Mouse (Mus musculus): ENCODE results near the gene Cntn2.

Gene Cntn2

DNA sequence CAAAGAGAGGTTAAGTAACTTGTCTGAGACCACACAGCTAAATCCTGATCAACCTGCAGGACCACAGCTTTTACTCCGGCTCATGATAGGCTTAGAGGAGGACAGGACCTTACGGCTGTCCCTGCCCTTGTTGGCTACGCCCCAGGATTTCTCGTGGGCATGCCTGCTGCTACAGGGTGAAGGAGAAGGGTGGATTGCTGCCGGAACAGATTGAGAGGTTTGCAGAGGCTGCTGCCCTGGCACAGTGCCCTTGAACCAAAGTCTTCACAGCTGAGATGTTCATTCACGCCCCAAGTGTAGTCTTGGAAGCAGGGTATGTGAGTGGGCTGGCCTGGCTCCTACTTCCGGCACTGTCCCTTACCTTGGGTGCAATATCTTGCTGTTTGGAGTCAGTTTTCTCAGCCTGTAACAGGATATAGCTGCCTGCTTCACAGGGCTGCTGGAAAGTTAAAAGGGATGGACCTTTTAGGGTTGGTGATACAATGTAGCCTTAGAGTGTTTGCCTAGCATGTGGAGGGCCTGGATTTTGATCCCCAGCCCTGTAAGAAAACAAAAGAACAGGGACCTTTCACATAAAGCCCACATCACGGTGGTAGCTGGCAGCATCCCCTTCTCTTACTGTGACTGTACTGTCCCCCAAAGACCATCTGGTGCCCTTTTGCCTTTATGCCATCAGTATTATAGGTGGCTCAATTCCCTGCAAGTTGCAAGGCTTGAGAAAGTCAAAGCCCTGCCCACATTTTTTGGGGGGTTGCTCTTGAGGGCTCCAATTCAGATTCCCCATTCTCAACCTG lies 18.0 kb upstream of the Cntn2 start:
- in situ Hi-C loops (cut with MboI; ENCODE audit: unreplicated experiment in 2 of 2): no loop called here

DNA sequence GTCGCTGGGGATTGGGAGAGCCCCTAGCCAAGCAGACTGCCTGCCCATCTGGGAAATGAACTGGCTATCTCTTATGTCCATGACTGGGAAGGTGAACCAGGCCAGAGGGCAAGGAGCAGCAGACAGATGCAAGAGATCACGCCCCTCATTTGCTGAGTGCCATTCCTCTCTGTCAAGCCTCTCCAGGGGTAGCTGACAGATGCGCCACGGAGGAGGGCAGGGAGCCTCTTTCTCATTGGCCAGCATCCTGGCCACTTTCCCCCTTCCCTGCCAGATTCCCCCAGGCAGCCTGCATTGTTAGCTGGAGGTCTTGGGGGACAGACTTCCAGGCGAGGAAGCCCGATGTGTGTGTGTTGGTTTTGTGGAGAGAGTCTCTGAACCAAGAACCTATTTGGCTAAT lies 16.0 kb upstream of the Cntn2 start:
- in situ Hi-C loops (cut with MboI; ENCODE audit: unreplicated experiment in 2 of 2): no loop called here

DNA sequence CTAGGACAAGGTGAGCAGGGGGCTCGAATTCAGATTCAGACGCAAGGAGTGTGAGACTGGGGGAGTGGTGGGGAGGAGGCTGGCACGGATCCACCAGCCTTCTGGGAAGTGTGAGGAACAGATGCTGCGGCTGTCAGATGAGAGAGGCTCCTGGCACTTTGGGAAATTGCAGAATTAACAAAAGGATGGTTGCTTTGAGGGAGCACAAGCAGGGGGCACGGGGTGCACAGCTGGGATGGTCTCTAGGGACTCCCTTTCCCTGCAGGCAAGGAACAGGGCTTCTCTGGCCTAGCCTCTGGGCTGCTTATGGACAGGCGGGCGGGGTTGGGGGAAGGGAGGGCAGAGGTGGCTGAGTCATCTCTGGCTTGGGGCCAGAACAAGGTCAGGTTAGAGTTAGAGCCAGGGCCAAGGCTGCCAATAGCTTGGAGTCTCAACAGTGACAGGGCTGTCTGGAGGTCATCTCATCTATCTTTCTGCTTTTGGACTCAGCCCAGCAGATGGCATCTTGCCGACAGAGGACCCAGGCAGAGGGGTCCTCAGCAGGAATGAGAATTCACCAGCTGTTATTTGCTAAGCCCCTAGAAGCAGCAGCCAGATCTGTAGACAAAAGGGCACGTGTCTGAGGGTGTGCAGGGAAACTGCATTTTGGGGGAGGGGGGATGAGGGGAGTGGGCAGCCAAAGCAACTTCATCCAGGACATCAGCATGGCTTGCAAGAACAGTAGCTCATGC lies 15.0 kb upstream of the Cntn2 start:
- in situ Hi-C loops (cut with MboI; ENCODE audit: unreplicated experiment in 2 of 2): no loop called here

DNA sequence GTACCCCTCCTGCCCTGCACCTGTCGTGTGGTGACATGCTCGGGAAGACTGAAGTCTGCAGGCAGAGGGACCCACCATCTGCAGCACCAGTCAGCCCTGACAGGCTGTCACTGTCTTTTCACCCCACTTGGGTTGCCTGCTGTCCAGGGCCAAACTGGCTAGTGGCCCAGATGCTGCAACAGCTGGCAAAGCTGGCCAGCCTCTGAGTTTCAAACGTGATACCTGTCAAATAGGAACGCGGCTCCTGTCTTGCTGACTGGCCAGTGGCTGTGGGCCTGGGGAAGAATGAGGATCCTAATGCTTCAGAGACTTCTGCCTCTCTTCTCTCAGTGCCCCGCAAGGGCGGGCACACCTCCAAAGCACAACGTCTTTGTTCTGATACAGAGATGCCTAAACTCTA lies 733 bp upstream of the Cntn2 start:
- in situ Hi-C loops (cut with MboI; ENCODE audit: unreplicated experiment in 2 of 2): loop anchor here in 1 of 2 experiments (25.0 kb wide), 1 partner anchor 419 kb away; no protein-coding TSS in a partner anchor

DNA sequence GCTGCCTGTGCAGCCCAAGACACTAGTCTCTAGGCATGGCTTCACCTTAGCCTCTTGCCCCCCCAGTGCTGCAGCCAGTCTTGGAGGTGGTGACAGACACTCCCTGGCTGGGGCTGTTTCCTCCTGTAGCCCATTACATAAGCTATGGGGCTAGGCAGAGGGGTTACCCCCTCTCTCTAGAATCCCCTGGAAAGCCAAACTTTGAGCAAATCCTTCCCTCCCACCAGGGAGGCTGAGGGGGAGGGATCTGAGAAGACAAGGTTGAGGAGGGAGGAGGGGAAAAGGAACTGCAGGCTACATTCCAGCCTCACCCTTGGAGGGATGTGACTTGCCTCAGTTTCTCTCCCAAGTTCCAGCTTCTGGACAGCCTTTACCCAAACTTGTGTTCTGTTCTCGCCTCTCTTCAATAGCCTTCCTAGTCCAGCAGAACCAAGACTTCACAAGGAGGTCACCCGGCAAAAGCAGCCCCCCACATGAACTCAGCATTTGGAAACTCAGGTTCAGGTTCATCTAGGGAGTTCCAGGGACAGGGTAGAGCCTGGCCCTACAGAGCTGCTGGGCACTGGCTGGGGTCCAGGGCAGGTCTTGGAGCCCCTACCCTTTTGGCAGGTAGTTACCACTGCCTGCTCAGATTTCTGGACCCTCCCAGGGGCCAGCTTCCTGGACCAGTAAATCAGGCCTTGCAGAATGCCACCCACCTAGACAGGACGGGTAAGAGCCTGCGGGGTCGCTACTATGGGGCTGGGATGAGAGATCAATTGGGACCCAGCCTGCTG lies 1.0 kb downstream of the Cntn2 start:
- in situ Hi-C loops (cut with MboI; ENCODE audit: unreplicated experiment in 2 of 2): loop anchor here in 1 of 2 experiments (25.0 kb wide), 1 partner anchor 420 kb away; no protein-coding TSS in a partner anchor

DNA sequence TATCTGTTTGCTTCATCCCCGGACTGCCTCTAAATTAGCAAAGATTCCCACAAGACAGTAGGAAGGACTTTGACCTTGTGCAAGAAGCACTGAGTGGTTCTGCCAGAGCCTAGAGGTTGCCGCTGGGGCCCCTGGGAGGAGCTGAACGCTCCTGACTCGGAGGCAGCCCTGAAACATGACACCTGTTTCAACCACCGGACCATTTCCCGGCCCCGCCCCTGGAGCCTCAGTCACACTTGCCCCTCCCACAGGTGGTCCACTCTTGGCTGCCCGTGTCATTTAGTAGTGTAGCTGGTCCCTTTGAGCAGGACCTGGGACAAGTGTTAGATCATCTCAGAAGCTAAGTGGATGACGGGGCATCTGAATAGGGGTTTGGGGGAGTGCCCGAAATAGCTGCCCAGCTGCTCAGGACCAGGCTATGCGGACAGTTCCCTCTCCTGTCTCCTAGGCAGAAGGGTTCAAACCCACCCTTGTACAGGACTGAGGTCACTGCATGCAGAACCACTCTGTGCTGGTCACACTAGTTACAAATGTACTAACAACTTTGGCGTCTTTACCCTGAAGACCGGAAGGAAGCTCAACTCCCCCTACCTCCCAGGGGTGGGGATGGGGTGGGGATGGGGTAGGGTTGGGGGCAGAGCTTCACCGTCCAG lies 1.8 kb downstream of the Cntn2 start:
- in situ Hi-C loops (cut with MboI; ENCODE audit: unreplicated experiment in 2 of 2): loop anchor here in 1 of 2 experiments (25.0 kb wide), 1 partner anchor 421 kb away; no protein-coding TSS in a partner anchor

GRCm38 (mm10) chr1:132540701-132541100 lies 2.4 kb downstream of the Cntn2 start:
- in situ Hi-C loops (cut with MboI; ENCODE audit: unreplicated experiment in 2 of 2): loop anchor here in 1 of 2 experiments (25.0 kb wide), 1 partner anchor 422 kb away; no protein-coding TSS in a partner anchor

DNA sequence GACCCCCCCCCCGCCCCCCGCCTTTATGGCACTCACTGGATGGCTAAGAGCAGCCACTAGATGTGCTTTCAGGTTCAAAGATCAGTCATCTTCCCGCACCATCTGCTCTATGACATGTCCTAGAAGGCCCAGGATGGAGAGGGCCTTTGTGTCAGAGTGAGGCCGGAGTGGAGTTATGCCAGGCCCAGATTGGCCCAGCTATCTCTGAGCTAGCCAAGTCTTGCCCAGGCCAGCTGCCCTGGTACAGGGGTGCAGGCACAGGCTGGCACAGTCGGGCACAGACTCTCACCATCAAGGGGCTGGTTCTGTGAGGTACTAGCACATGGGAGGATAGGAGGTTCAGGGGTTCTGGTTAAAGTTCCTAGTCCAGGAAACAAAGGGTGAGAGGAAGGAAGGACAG lies 5.3 kb downstream of the Cntn2 start:
- in situ Hi-C loops (cut with MboI; ENCODE audit: unreplicated experiment in 2 of 2): loop anchor here in 1 of 2 experiments (25.0 kb wide), 1 partner anchor 425 kb away; no protein-coding TSS in a partner anchor

- in situ Hi-C loops (cut with MboI; ENCODE audit: unreplicated experiment in 2 of 2): loop anchor here in 1 of 2 experiments (25.0 kb wide), 1 partner anchor 426 kb away; no protein-coding TSS in a partner anchor
These were observed 6.6 kb downstream of the Cntn2 start for GRCm38 (mm10) chr1:132536416-132536815.

- in situ Hi-C loops (cut with MboI; ENCODE audit: unreplicated experiment in 2 of 2): loop anchor here in 1 of 2 experiments (25.0 kb wide), 1 partner anchor 427 kb away; no protein-coding TSS in a partner anchor
These were observed 7.5 kb downstream of the Cntn2 start for GRCm38 (mm10) chr1:132535541-132535940.

GRCm38 (mm10) chr1:132533840-132534239 lies 9.2 kb downstream of the Cntn2 start:
- in situ Hi-C loops (cut with MboI; ENCODE audit: unreplicated experiment in 2 of 2): loop anchor here in 1 of 2 experiments (25.0 kb wide), 1 partner anchor 428 kb away; no protein-coding TSS in a partner anchor

DNA sequence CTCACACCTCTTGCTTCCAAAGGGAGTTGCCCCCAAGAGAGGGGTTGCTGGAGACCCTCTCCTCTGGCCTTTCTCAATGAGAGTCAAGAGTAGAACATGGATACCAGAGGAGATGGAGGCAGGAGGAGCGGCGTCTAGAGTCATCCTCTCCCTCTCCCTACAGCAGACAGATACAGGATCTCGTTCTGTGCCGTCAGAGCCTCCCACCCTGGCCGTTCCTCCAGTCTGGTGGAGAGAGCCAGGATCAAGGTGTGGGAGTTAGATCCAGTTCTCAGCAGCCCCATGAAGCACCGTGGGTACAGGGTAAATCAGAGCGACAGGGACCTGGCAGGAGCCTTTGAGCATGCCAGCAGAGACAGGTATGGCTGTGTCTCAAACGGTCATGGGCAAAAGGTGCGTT lies 10.5 kb downstream of the Cntn2 start:
- in situ Hi-C loops (cut with MboI; ENCODE audit: unreplicated experiment in 2 of 2): loop anchor here in 1 of 2 experiments (25.0 kb wide), 1 partner anchor 430 kb away; no protein-coding TSS in a partner anchor

DNA sequence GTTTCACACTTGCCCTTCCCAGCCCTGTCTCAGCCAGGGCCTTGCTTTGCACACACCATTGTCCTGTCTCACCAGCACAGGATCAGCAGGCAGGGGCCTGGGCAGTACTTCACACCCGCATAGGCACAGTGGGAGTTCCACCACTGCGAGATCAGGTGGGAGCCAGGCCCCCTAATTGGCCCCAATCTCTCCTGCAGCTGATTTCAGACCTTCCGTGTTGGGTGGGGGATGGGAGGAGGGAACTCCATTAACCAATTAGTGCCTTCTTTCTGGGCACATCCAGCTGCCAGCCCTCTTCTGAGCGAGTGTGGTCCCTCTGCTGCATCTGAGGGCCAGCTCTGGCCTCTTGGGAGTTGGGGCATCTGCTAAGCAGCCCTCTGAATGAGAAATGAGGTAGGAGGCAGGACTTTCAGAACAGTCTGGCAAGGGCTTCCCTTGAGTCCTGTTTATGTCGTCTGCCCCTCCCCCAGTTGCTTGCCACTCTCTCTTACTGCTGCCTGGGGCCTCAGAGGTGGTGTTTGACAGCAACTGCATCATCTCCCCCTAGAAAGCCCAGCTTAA lies 12.3 kb downstream of the Cntn2 start:
- in situ Hi-C loops (cut with MboI; ENCODE audit: unreplicated experiment in 2 of 2): loop anchor here in 1 of 2 experiments (25.0 kb wide), 1 partner anchor 432 kb away; no protein-coding TSS in a partner anchor

GRCm38 (mm10) chr1:132528647-132529334 lies 14.3 kb downstream of the Cntn2 start:
- in situ Hi-C loops (cut with MboI; ENCODE audit: unreplicated experiment in 2 of 2): loop anchor here (5.0 to 25.0 kb wide), 3 partner anchors 64 to 434 kb away; no protein-coding TSS in a partner anchor

GRCm38 (mm10) chr1:132528071-132528470 lies 15.0 kb downstream of the Cntn2 start:
- in situ Hi-C loops (cut with MboI; ENCODE audit: unreplicated experiment in 2 of 2): loop anchor here (5.0 to 25.0 kb wide), 3 partner anchors 64 to 434 kb away; no protein-coding TSS in a partner anchor

DNA sequence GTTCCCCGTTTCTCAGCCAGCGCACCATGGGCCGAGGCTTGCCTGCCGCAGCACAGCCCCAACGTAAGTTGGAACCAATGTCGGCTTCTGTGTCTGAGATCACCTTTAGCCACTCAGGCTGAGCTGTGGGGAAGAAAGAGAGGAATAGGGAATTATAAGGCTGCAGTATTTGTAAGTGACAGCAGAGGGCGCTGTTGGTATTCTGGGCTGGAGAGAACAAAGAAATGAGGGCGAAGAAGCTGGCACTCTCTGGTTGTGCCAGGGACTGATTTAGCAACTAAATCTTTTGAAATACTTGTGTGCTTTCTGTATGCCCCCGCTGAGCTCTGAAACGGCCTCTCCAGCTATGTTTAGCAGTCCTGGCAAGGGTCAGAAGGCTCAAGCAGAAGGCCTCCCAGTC lies 17.2 kb downstream of the Cntn2 start:
- in situ Hi-C loops (cut with MboI; ENCODE audit: unreplicated experiment in 2 of 2): loop anchor here (5.0 to 25.0 kb wide), 3 partner anchors 66 to 436 kb away; no protein-coding TSS in a partner anchor

DNA sequence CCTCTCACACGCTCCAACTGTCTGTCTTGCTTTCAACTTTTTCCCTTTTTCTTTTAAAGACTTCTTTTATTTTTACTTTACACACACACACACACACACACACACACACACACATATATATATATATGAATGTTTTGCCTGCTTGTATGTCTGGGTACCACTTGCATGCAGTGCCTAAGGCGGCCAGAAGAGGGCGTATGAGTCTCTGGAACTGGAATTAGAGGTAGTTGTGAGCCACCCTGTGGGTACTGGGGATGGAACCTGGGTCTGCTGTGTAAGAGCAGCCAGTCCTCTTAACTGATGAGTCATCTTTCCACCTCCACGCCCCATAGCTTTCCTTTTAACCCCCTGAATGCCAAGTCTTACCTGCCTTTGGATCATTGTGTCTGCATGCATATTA lies 19.1 kb downstream of the Cntn2 start:
- in situ Hi-C loops (cut with MboI; ENCODE audit: unreplicated experiment in 2 of 2): loop anchor here in 1 of 2 experiments (10.0 kb wide), 1 partner anchor 159 kb away; no protein-coding TSS in a partner anchor

DNA sequence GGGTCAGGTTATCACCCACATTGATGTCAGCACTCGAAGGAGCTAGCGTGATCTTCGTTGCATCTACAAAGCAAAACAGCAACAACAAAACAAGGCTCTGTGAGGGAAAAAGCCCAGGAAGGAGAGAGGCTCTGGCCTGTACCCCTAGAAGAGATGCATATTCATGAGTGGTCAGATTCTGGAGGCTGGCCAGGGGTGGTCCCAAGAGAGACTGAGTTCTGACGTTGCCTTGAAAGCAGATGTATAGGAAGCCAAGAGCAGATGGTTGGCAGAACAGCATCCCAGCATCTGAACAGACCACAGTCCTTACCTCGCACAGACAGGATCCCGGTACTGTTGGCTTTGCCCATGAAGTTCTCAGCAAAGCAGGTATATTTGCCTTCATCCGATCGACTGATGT lies 20.0 kb downstream of the Cntn2 start:
- in situ Hi-C loops (cut with MboI; ENCODE audit: unreplicated experiment in 2 of 2): loop anchor here in 1 of 2 experiments (10.0 kb wide), 1 partner anchor 158 kb away; no protein-coding TSS in a partner anchor
